Mouse (Mus musculus): ENCODE data around the gene Foxd3.
"Not testable (repeated sequence)": the region's sequence is repeated elsewhere in the genome, so short reads cannot be mapped to it uniquely, and the experiment has no call there.

The Foxd3 gene

DNA sequence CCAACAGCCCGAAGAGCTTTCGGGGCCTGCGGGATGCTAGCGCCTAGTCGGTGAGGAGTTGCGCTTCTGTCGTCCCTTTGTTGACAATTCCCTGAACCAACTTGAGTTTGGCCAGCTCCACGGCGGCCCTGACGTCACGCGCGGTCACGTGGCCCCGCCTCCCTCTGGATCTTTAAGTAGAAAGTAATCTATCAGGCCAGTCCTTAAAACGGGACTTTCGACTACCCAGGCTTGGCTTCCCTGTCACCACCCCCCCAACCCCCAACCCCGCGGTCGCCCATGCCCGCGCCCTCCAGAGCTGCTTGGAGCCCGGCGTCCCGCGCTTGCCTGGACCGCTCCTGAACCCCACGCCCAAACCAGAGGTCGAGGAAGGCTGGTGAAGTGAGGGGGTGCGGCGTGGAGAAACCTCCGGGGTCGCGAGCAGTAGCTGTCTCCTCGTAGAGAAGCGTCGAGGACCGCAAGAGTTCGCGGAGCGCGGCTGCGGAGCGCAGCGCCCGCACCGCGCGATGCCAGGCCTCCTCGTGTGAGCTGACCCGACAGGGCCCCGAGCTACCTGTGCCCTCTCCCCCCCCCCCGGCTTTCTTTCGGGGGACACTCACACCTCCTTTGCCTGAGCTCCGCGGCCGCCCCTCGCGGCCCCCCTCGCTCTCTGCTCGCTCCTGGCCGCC, at the start of gene Foxd3:
Foxd3 (plus strand) TSS at position 363 of the 668 bp plus-strand sequence.
- DNase-seq: no peak

DNA sequence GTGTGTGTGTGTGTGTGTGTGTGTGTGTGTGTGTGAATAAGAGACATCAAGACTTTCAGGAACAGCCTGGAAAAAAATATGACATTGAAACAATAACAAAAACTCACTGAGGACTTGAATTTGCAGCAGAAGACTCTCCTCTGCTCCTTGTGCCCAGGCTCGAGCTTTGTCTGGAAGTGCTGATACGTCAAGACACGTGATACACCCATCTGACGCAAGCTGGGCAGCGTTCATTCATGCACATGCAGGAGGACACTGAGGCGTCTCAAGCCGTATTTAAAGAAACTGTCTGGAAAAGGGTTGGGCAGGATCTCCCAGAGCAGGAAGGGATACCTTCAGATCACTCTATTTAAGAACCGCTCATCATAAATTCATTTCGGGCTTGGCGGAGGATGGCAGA, 43.9 kb upstream of the Foxd3 start:
- no peak for DNase-seq

DNA sequence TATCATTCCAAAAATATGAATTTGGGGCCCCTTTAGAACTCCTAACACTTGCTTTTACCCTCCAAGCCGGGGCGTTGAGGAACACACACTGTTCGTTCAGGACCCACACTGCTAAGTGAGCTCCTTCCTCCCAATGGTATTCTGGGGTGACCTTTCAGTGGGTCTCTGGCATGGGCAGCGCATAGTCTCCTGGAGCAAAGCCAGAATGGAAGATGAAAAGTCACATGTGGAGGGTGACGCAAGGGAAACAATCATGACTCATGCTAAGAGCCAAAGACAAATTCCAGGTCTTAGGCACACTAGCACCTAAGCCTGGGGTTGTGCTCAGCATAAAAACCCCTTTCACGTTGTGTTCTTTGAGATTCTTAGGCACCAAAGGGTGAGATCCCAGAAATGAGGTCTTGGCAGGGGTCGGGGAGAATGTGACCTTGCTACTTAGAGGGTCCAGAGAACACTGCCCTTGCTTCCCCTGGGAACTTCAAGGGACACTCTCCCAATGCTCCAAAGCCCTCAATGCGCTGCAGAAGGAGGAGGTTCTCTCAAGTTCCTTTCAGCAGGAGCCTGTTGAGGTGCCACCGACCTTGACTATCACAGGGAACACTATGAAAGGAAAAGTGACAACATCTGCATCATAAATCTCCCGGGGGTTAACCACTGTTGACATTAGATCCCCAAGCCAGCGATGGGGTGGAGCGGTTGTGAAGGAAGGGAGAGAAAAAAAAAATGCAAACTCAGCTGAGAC, 43.3 kb upstream of the Foxd3 start:
- no peak for DNase-seq

DNA sequence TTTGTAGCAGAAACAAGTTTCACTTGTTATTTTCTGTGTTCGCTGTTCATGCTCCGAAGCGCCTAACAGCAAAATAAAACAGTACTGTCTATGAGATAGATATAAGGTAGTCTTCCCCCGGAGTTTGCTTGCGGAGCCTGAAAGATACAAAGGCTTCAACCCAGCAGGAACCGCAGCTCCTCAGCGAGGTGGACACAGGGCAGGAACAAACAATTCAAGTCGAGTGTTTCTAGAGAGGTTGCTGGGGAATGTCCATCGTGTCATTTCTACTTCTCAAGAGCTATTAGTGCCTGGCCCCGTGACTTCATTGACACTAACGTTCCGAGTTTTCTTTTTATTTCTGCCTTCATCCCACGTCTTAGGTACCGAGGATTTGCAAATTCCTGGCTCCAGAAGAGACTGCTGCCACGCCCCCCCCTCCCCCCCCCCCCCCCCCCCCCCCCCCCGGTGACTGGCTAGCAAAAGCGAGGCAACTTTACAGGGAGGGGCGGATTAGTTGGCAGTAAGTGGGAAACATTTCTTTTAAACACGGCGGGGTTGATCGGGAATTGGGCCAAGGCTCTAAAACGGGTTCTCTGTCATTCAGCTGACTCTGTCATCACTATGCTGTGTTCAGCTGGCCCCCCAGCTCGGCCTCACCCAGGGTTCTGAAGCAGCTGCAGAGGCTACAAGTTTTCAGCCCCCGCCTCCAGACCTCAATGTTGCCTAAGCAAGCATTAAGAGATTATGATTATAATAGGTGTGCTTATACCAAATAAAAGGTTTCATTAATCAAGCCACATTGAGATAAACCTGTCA, 29.9 kb upstream of the Foxd3 start:
- DNase-seq: no peak

DNA sequence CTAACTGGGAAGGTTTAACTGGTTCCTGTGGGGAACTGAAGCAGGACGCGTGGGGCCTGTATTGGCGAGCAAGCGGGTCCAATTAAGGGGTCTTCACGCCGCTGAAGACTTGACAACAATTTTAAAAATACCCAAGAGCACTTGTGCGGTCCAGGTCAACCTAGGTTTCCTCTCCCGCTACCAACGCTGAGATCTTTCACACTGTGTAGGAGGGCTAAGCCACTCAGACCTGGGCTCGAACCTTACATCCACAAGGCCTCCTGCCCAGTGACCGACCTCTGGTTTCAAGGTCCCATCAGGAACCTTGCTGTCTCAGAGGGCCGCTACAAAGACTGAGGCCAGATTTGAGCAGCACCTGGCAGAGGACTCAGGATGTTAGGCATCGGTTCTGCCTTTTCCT, 29.0 kb upstream of the Foxd3 start:
- DNase-seq: no peak

DNA sequence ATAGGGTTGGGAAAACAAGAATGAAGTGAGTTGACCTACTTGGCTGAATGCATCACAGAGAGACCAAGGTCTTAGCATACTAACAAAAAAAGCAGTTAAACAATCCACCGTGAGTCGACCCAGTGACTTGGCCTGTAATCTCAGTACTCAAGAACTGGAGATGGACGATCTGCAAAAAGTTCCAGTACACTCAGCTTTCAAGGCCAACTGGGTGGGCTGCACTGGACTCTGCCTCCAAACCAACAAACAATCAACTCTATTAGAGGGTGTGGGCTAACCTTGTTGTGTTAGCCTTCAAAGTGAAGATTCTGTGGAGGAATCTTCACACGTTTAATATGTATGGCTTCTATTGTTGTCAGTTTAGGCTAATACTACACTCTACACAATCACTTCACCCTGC, 20.1 kb upstream of the Foxd3 start:
- no peak for DNase-seq

DNA sequence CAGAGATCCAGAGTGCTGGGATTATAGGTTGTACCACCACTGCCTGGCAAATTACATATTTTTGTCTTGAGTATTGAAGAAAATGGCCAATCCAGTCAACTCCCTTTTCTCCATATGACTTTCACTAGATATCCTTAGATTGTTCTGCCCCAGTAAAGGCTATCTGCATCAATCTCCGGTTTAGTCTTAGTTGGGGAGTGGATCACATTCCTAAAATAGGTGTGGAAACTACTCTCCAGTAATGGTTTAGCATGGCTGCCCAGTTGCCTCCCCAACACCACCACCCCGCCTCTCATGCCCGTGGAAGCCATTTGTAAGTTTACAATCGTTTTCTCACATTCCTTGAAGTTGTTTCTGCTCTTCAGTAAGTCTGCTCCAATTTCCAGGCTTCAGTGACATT, 19.4 kb upstream of the Foxd3 start:
- no peak for DNase-seq

DNA sequence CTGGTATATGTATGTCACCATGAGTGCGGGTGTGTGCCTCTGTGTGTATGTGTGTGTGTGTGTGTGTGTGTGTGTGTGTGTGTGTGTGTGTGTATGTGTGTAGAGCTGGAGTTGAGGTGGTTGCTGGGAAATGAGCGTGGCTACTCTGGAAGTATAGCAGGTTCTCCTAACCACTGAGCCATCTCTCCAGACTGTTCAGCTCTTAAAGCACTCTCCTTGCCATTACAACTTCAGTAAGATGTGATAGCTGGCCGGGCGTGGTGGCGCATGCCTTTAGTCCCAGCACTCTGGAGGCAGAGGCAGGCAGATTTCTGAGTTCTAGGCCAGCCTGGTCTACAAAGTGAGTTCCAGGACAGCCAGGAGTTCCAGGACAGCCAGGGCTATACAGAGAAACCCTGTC, 15.5 kb upstream of the Foxd3 start:
- not testable (repeated sequence) for DNase-seq

DNA sequence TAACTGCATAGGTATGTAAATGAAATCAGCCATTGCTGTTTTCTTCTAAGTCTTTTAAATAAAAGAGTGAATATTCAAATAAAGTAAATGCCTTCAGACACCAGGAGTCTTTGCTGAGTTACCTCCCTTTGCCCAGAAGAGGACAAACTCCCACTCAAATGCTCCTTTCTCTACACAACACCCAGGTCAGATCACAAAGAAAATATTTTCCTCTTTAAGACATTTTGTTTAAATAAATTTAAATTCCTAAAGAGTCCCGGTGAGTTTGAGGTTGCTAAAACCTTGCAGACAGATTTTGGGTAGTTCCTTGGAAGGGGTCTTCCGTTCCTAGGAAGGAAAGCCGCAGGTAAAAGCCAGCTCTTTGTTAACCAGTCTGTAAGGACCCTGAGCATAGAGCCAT, 14.2 kb upstream of the Foxd3 start:
- no peak for DNase-seq

DNA sequence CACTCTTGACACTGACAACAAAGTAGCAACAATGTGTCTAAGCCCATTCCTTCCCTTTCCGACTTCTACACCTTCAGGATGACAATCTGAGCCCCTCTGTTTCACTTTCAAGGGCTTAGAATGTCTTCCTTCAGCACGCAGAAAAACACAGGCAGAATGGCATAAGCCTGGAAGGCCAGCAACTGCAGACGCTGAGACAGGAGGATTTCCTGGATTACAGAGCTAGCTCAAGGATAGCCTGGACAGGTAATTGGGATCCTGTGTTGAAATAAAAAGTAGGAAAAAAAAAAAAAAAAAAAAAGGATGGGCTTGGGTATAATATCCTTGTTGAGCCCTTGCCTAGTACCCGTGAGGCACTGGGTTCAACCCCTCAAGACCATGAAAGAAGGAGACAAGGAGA, 10.5 kb upstream of the Foxd3 start:
- no peak for DNase-seq

DNA sequence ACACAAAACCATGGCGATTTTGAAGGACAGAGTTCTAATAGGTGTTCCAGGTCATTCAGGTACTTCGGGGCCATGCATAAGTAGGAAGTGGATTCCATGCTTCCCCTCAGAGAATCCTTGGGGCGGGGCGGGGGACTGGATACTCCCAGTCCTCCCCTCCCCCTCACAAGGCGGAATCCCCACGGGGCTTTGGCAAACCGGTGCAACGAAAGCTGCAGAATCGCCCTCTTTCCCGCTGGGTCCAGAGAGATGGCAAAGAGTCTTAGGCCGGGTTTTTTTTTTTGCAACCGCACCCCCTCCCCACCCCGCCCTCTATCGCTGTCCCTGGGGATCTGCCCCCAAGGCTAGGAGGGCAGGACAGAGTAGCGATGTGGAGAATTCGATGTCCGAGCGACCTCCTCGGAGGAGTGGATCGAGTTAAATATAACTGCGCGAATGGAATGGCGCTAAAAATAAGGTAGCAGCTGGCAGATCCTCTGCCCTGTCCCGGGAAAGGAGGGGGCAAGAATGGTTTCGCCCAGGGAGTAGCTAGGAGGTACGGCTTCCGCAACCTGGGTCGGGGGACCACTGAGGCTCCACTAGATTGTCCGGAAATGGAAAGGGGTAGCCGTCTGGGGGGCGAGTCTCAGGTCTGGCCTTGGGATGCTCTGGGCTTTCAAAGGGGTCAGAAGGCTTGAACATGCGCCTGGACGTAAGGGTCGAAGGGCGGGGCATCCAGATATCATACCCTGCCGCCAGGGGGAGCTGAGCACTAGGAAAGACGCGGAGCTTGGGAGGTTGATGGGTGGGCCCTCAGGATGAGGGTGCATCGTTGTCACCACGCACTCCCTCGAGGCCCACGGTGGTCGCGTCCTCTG, 5.8 kb upstream of the Foxd3 start:
- DNase-seq: no peak

DNA sequence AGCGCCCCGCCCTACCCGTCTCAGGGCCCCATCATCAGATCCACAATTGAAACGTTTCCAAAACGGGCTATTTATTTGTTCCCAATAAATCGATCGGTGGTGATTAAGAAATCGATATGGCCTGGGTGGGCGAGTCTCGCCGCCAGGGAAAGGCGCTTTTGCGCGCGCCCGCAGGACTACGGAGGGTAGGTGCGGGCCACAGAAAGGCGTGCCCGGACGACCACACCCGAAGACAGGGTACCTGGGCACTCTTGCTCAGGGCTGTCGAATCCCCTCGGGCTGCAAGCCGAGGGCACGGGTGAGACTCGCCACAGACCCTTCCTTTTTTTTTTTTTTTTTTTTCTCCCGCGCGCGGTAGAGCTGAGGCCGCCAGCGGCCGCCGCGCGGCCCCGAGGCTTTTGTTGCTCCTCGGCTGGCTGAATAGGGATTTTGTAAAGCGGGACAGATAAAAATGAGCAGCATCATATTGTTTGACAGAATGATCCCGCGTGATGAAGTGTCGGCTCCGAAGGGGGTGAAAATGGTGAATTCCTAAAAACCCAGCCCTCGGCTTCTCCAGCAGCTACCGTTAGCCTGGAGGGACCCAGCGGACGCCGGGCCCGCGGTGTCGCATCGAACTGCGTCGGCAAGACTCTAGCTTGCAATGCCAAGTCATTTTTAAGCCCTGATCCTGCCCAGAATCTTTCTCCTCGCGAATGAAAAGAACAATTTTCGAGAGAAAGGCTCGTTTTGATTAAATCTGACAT, 5.0 kb upstream of the Foxd3 start:
- no peak for DNase-seq

DNA sequence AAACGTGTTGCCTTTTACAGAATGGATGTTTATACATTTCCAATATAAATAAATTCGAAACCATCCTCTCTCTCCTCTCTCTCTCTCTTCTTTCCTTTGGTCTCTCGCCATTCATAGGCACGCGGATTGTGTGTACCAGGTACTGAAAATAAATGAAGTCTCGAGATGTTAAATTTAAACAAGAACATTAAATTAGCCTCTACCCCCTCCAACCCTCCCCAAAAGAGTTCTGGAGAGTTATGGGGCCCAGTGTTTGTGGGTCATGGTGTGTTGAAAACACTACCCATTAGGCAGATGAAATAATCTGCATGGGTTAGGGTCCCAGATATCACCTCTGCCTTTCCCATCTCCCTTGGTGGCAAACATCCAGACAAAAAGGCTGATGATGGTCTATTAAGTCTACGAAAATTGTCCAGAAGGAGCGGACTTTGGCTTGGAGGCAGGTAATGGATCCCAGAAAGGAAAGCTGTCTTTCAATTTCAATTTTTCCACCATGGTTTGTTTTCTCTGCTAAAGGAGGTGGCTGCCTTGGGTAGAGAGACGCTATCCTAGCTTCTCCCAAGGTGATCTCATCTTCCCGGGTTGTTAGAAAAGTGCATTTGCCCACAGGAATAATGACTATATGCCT, 4.2 kb upstream of the Foxd3 start:
- no peak for DNase-seq

DNA sequence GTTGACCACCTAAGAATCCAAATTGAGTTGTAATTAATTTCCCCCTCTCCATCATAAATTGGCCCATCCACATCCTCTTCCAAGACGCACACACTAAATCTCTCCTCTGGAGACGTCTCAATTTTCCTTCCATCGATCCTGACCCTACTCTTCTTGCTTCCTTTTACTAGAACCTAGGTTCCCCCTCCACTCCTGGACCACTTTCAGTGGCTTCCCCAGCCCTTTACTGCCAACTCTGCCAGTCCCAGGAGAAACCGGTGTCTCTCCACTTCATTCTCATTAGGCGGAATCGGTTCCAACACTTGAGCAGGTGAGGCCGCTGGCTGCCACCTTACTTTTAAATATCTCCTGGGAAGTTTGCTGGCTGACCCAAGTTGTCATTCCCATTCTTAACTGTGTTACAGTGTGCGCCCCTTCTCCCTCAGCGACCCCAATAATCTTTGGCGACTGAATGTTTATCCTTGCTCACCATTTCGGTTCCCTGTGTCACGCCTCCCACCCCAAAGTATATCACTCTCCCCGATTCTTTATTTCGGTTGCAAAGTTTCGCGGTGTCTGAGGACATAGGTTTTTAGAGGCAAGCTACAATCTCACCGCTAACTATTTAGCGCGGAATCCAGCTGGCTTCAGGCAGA, 3.4 kb upstream of the Foxd3 start:
- DNase-seq: no peak

DNA sequence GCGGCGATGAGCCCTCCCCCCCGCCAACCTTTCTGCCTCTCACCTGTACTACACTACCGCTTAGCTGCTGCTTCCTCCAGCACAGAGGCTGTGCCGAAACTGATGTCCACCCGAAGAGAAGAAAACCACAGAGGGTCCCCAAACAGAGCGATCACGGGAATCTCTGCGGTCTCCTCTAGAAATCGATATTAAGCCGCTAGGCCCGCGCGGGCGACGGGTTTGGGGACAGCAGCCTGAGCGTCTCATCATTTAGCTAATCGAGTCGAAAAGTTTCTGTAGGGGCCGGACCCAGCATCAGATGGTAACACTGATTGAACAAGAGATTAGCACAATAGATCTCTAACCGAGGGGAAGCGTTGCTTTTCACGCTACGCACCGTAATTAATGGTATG, 2.9 kb upstream of the Foxd3 start:
- DNase-seq: no peak

DNA sequence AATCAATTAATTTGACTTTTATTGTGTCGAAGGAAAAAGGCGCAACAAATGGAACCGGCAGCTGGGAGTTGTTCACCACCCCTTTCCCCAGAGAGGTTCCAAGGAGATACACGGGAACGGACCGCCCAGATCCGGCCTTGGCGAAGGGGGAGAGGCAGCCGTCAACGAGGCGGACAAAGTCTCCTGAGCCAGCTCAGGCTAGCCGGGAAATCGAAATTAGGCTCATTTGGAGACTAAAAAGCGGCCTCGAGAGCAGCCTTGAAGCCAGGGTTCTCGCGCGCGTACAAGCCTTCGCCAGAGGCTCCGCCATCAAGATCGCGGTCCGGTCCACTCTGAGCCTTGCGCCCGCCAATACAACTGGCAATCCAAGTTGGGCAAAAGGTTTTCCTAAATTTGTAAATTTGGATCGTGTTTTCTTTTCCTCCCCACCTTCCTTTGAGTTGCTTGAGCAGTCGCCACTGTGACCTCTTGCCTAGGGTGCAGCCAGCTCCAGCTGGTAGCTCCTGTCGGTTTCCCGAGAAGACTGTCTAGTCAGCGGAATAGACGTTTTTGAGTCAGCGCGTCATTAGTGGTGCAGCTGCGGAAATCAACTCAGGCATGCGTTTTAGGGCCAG, 2.4 kb upstream of the Foxd3 start:
- DNase-seq: no peak

DNA sequence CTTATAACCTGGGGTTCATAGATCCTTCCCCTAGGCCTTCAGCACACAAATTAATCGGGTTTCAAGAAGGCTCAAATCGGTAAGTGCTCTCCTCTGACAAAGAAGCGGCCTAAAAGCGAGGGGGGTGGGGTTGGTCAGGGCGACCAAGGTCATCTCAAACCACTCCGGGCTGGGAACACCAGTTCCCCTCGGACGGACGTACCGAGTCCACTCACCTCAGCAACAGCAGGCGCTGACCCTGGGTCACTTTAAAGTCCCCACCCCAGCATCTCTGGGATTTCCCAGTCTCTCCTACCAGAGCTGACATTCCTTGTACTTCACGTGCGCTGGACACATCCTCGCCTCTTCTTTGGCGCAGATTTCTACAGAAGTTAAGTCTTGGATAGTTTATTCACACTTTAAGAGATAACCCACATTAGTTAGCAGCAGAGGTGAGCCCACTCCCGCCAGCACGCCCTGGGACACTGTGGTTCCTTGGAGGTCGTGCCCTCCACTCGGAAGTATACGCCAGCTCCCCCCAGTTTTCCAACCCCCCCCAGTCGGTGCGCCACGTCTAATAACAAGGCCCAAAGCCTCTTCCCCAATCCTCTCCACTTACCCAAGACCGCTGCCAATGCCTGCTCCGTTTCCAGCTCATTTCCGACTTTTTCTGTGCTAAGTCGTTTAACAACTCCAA, 1.3 kb upstream of the Foxd3 start:
- DNase-seq: no peak

DNA sequence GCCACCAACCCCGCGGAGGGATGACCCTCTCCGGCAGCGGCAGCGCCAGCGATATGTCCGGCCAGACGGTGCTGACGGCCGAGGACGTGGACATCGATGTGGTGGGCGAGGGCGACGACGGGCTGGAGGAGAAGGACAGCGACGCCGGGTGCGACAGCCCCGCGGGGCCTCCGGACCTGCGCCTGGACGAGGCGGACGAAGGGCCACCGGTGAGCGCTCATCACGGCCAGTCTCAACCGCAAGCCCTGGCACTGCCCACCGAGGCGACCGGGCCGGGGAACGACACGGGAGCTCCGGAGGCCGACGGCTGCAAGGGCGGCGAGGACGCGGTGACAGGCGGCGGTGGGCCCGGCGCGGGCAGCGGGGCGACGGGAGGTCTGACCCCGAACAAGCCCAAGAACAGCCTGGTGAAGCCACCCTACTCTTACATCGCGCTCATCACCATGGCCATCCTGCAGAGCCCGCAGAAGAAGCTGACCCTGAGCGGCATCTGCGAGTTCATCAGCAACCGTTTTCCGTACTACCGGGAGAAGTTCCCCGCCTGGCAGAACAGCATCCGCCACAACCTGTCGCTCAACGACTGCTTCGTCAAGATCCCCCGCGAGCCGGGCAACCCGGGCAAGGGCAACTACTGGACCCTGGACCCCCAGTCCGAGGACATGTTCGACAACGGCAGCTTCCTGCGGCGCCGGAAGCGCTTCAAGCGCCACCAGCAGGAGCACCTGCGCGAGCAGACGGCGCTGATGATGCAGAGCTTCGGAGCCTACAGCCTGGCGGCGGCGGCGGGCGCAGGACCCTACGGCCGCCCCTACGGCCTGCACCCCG, 718 bp downstream of the Foxd3 start:
- DNase-seq: no peak

DNA sequence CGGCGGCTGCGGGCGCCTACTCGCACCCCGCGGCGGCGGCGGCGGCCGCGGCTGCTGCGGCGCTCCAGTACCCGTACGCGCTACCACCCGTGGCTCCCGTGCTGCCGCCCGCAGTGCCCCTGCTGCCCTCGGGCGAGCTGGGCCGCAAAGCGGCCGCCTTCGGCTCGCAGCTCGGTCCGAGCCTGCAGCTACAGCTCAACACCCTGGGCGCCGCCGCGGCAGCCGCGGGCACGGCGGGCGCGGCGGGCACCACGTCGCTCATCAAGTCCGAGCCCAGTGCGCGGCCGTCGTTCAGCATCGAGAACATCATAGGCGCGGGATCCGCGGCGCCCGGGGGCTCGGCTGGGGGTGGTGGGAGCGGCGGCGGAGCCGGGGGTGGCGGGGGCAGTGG, 1.3 kb downstream of the Foxd3 start:
- no peak for DNase-seq
